Mouse (Mus musculus) stomach, embryonic 16.5 days (tissue): Measurements from ENCODE around the gene Lbx1. TPM values are rescaled to one million over a fixed set of nuclear protein-coding genes. Genes with fewer than 3 reads are reported as not detected.
A peak's percentile ranks its signal among the peaks of the same experiment; 100 is the strongest.

Source experiments
- ATAC-seq: fragments of 200-750 bp; cut with Nextera tagmentation; 2 replicates; pipeline ENCODE4 v1.8.0; 2017; ENCODE audit warnings: moderate number of reproducible peaks, moderate TSS enrichment; ENCODE audit not compliant: insufficient read depth, low FRiP score
- H3K27ac ChIP-seq: fragments of 300-500 bp; sonication (generic); 2 replicates; pipeline ENCODE4 v1.5.1; 2014; ENCODE audit warnings: low read length
- H3K27me3 ChIP-seq: fragments of 300-500 bp; sonication (generic); 2 replicates; pipeline ENCODE4 v1.6.1; 2014; ENCODE audit warnings: low read length, control low read depth, mixed read lengths; ENCODE audit not compliant: control insufficient read depth, insufficient read depth
- H3K36me3 ChIP-seq: fragments of 300-500 bp; sonication (generic); 2 replicates; pipeline ENCODE4 v1.6.1; 2014; ENCODE audit warnings: low read length; ENCODE audit not compliant: control insufficient read depth, insufficient read depth
- H3K4me1 ChIP-seq: fragments of 300-500 bp; sonication (generic); 2 replicates; pipeline ENCODE4 v1.6.1; 2014; ENCODE audit warnings: low read length, control low read depth, mixed read lengths; ENCODE audit not compliant: control insufficient read depth, insufficient read depth
- H3K4me2 ChIP-seq: fragments of 300-500 bp; sonication (generic); 2 replicates; pipeline ENCODE4 v1.6.1; 2014; ENCODE audit warnings: low read depth, low read length, mixed read lengths
- H3K4me3 ChIP-seq: fragments of 300-500 bp; sonication (generic); replicated peaks from 2 replicates; pipeline ENCODE4 v1.5.1; 2014; ENCODE audit warnings: mild to moderate bottlenecking, low read length
- H3K9ac ChIP-seq: fragments of 300-500 bp; sonication (generic); 2 replicates; pipeline ENCODE4 v1.6.1; 2014; ENCODE audit warnings: low read length
- H3K9me3 ChIP-seq: fragments of 300-500 bp; sonication (generic); replicated peaks from 2 replicates; pipeline ENCODE4 v1.6.1; 2016; ENCODE audit warnings: low read length, control low read depth; ENCODE audit not compliant: control insufficient read depth
- WGBS: fragments of 180-500 bp; shearing (Covaris S2); extraction: QIAGEN DNeasy Blood & Tissue Kit; methylation state at CpG from one replicate; pipeline ENCODE4 v1.1.7; 2014; 5-methylcytosine and 5-hydroxymethylcytosine counted together
- polyA plus RNA-seq: library from polyadenylated mRNA; unstranded; fragments of >200 nt; fragmentation: Nextera tagmentation; extraction: Ambion mirVana; gene quantifications from 2 replicates; pipeline ENCODE4 v1.2.1, GENCODE M21; 2015

The Lbx1 gene
- polyA plus RNA-seq, 1 experiment from 2014 or later: not detected

DNA sequence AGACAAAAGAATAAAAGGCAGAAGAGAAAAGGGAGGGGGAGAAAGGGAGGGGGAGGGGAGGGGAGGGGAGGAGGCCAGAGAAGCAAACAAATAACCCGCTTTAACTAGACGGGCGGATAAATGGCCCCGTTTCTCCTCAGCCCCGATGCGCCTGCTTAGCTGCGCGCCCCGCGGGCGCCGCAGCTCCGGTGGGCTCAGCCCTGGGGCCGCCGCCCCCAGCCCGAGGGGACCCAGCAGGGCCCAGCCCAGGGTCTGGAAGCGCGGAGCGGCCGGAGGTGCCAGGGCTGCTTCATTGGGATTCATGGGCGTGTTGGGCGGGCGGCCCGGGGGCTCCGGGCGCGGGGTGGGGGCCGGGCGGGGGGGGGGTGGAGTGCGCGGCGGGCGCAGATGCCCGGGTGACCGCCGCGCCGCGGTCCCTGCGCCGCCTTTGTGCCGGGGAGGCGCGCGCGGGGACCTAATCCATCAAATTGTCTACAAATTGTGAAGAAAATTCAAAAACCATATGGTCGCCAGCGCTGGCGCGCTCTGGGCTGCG, 4.7 kb downstream of the Lbx1 start:
- no peaks in the 10 kb centered on the region for H3K36me3 ChIP-seq
- H3K9me3 ChIP-seq: no peaks in the 10 kb centered on the region
- no peak overlapping the region for H3K4me2 ChIP-seq
- peaks cover 75% of the 10 kb centered on the region for H3K27me3 ChIP-seq
- H3K4me3 ChIP-seq: no peak overlapping the region
- no peak overlapping the region for H3K27ac ChIP-seq
- ATAC-seq: no peak
- 2% methylated on average over 48 of the region's 51 CpGs for WGBS
- peaks cover 7% of the 10 kb centered on the region; the same call in 1 of the 2 replicates for H3K4me1 ChIP-seq
- H3K9ac ChIP-seq: no peak overlapping the region

DNA sequence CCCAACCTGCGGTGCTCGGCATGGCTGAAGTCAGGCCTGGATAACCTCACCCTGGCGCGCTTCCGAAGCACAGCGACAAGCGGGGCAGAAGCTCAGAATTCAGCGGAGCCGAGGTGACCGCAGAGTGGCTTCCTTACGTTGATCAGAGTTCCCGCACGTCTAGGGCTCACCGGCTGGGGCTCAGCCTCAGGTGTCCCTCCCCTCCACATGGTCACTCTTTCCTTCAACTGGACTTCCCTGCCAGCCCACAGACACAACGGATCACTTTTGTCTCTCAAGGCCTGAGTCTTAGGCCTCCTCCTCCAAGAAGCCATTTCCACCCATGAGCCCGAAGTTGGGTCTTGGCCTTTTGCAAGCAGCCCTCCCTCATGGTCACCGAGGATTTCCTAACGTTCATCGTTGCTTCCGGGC, 5.4 kb downstream of the Lbx1 start:
- H3K27me3 ChIP-seq: peaks cover 74% of the 10 kb centered on the region
- no peak for ATAC-seq

DNA sequence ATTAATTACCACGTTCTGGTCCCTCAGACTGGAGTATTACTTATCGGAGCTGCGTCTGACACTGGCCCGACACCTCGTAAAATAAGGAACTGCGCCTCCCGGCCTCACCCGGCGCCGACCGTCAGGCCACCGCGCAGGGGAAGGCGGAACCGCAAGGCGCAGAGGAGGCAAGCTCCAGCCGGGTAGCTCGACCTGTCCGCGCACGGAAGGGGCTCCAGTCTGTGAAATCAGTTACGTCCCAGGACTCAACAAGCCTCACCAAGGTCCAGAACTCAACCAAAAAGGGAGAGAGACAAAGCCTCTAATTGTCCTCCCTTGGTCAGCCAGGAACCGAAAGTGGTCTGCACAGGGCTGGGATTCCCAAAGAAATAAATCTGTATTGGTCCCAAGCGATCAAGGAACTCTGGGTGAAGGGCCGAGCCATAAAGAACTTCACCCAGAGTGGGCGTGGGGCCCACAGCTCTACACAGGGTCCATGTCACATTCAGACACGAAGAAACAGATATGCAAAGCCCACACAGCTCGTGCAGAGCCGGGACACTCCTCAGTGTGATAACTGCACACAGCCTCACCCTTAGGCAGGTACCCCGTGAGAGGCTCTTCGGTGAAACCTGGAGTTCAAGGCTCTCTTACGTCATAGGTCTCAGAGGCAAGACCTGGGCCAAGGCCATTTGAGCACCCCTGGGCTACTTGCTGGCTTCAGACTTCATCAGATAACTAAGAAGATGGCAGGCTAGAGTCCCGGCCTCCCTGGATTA, 6.1 kb downstream of the Lbx1 start:
- Histone ChIP-seq H3K4me3 (peak overlapping the region; percentile 25), H3K36me3 (no peaks in the 10 kb centered on the region), H3K4me2 (peak overlapping the region; percentile 9; the same call in 1 of the 2 replicates), H3K9ac (no peak overlapping the region), H3K27ac (no peak overlapping the region), H3K9me3 (no peaks in the 10 kb centered on the region), H3K27me3 (peaks cover 74% of the 10 kb centered on the region), H3K4me1 (no peaks in the 10 kb centered on the region; the same call in 1 of the 2 replicates)
- ATAC-seq: no peak
- 1% methylated on average over 33 of the region's 33 CpGs for WGBS

More for the DNA sequence above, 5.4 kb downstream of the Lbx1 start:
- Histone ChIP-seq H3K4me3 (no peak overlapping the region), H3K4me2 (no peak overlapping the region), H3K4me1 (peaks cover 3% of the 10 kb centered on the region; the same call in 1 of the 2 replicates), H3K36me3 (no peaks in the 10 kb centered on the region), H3K27ac (no peak overlapping the region), H3K9ac (no peak overlapping the region), H3K9me3 (no peaks in the 10 kb centered on the region)
- 3% methylated on average over 20 of the region's 20 CpGs for WGBS

DNA sequence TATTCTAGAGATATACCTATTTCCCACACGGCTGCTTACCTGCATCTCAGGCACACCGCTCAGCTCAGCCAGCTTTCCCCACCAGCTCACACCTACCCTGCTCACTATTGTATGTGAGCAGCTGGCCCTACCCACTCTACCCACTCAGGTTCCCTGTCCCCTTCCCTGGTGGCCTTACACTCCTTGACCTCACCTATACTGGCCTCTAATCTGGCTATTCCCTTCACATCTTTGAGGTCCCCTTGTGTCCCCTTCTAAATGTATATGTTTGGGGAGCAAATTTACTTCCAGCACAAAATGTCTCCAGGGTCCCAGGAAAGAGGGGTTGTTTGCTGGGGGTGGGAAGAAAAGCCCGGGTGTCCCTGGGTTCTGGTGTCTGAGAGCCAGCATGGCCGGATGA, 6.8 kb downstream of the Lbx1 start:
- ATAC-seq: no peak
- peaks cover 74% of the 10 kb centered on the region for H3K27me3 ChIP-seq
- no peak overlapping the region for H3K9ac ChIP-seq
- no peaks in the 10 kb centered on the region; the same call in 1 of the 2 replicates for H3K4me1 ChIP-seq
- H3K4me2 ChIP-seq: no peak overlapping the region
- no peak overlapping the region for H3K27ac ChIP-seq
- H3K36me3 ChIP-seq: no peaks in the 10 kb centered on the region
- 6% methylated on average over 4 of the region's 4 CpGs for WGBS
- H3K4me3 ChIP-seq: no peak overlapping the region
- H3K9me3 ChIP-seq: no peaks in the 10 kb centered on the region

DNA sequence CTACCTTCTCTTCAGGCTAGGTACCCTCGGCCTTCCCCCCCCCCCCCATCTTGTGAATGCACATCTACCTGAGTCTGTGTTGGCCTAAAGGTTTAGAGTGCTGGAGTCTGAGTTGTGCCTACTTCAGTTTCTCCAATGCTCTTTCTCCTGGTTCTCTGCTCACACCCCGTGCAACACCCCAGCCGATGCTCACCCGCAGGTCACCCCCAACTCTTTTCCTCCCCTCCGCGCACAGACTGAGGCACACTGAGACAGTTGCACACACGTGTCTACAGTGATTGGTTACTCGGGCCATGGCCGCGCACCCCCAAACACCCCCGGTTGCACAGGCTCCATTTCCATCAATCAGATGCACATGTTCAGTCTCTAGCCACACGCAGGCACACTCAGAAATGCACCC, 7.5 kb downstream of the Lbx1 start:
- 13% methylated on average over 11 of the region's 12 CpGs for WGBS
- no peaks in the 10 kb centered on the region for H3K36me3 ChIP-seq
- H3K27me3 ChIP-seq: peaks cover 76% of the 10 kb centered on the region
- H3K4me3 ChIP-seq: no peak overlapping the region
- no peak overlapping the region for H3K4me2 ChIP-seq
- H3K9me3 ChIP-seq: no peaks in the 10 kb centered on the region
- no peak overlapping the region for H3K27ac ChIP-seq
- no peak for ATAC-seq
- no peak overlapping the region for H3K9ac ChIP-seq
- H3K4me1 ChIP-seq: no peaks in the 10 kb centered on the region; the same call in 1 of the 2 replicates

DNA sequence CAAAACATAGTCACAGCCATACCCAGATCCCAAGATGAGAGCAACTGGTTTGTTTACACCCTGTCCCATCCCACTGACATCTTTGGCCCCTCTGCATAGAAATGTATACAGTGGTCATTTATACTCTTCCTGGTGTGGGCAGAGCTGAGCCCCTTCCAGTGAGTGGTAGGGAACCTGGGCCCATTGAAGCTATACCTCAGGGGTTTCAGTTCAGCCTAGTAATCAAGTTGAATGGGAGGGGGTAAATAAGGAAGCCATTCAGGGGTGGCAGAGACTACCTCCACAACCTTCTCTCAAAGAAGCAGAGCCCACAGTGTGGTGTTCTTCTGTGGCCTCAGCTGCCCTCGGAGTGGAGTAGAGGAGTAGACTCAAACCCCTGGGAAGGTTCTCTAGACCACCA, 7.9 kb downstream of the Lbx1 start:
- H3K27me3 ChIP-seq: peaks cover 80% of the 10 kb centered on the region
- H3K27ac ChIP-seq: no peak overlapping the region
- H3K4me1 ChIP-seq: no peaks in the 10 kb centered on the region
- 13% methylated on average over 1 of the region's 1 CpGs for WGBS
- no peak overlapping the region for H3K9ac ChIP-seq
- no peak overlapping the region for H3K4me3 ChIP-seq
- no peak for ATAC-seq
- H3K36me3 ChIP-seq: no peaks in the 10 kb centered on the region
- H3K4me2 ChIP-seq: no peak overlapping the region
- H3K9me3 ChIP-seq: no peaks in the 10 kb centered on the region

DNA sequence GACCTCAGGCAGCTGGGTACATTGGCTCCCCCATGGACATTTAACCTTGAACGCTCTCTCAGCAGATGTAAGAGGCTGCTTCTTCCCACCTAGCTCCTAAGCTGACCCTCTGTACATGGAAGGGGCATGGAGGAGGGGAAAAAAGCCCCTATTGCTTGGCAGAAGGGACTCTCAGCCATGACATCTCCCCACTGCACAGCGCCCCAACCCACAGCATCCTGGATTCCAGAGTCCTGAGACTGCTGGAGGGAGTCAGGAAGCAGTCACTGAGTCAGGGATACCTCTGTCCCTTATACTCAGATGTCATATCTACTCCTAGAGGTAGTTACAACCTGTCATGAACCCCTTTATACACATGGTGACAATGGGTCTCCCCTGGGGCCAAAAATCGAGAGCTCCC, 8.6 kb downstream of the Lbx1 start:
- Histone ChIP-seq H3K4me1 (no peaks in the 10 kb centered on the region), H3K27me3 (peaks cover 86% of the 10 kb centered on the region), H3K27ac (no peak overlapping the region), H3K9ac (no peak overlapping the region), H3K4me3 (no peak overlapping the region), H3K4me2 (no peak overlapping the region), H3K9me3 (no peaks in the 10 kb centered on the region), H3K36me3 (no peaks in the 10 kb centered on the region)
- WGBS: 6% methylated on average over 3 of the region's 3 CpGs
- ATAC-seq: no peak

DNA sequence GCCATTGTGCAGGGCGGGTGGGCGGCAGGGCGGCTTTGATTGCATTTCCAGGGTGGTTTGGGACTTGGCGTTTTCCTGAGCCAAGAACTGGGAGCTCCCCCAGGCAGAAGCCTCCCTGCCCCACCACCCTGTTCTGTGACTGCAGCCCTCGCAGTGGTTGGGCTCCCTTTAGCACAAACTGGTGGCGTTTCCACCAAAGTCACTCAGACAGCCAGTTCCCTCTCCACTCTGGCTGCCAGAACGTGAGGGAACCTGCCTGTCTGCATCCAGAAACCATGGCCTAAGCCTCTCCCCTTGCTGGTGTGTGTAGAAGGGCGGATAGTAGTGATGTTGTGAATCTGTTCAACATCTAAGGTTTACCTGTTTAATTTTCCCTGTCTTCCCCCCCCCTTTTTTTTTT, 9.4 kb downstream of the Lbx1 start:
- Histone ChIP-seq H3K4me2 (no peak overlapping the region), H3K27me3 (peaks cover 87% of the 10 kb centered on the region), H3K9me3 (no peaks in the 10 kb centered on the region), H3K36me3 (no peaks in the 10 kb centered on the region), H3K9ac (no peak overlapping the region), H3K4me3 (no peak overlapping the region), H3K4me1 (no peaks in the 10 kb centered on the region), H3K27ac (no peak overlapping the region)
- ATAC-seq: no peak
- 5% methylated on average over 8 of the region's 8 CpGs for WGBS

DNA sequence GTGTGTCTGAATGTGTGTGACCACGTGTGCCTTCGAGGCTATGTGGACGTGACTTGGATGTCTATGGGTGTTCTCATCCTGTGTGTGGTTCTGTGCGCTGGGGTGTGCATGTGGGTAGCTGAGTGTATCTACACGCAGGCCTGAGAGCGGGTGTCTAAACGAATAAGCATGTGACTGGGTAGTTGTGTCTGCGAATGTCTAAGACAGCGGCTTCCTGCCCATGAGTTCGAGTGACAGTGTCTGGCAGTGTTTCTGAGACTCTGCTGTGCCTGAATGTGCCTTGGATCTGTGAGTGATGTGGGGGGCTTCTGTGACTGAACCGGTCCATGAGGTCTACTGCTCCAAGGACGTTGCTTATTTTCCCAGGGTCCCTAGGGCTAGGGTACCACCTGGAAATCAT, 10.5 kb downstream of the Lbx1 start:
- Histone ChIP-seq H3K27me3 (peaks cover 77% of the 10 kb centered on the region), H3K36me3 (no peaks in the 10 kb centered on the region), H3K9me3 (no peaks in the 10 kb centered on the region), H3K4me1 (peaks cover 4% of the 10 kb centered on the region; the same call in 1 of the 2 replicates), H3K4me2 (no peak overlapping the region), H3K4me3 (no peak overlapping the region), H3K9ac (no peak overlapping the region), H3K27ac (no peak overlapping the region)
- ATAC-seq: no peak
- WGBS: 3% methylated on average over 12 of the region's 12 CpGs
